Mouse (Mus musculus) heart, adult 8-10 months (tissue): ENCODE measurements at regions not wholly inside any gene's neighbourhood (a gene's known extent, or its start where the extent isn't known, plus 50 kb on each side); places are given as distances from the start of the nearest gene placed in this dataset.
A peak's percentile ranks its signal among the peaks of the same experiment; 100 is the strongest.

Source experiments
- DNase-seq: peaks from one replicate; pipeline ENCODE4 v3.0.0; 2022; ENCODE audit warnings: low spot score

GRCm38 (mm10) chr3:9884691-9885354, 203.1 kb upstream of the Gm9833 start:
- peak; percentile 51 for DNase-seq

- peak; percentile 69 for DNase-seq
Measured at GRCm38 (mm10) chr3:9885565-9885964, 202.3 kb upstream of the Gm9833 start.

- no peak for DNase-seq
Measured at GRCm38 (mm10) chr3:9886077-9886476, 201.8 kb upstream of the Gm9833 start.

GRCm38 (mm10) chr3:9886765-9887626, 200.9 kb upstream of the Gm9833 start:
- peak; percentile 13 for DNase-seq

GRCm38 (mm10) chr3:9887627-9887994, 200.3 kb upstream of the Gm9833 start:
- no peak for DNase-seq

- no peak for DNase-seq
Measured at GRCm38 (mm10) chr3:9888051-9888450, 199.9 kb upstream of the Gm9833 start.

GRCm38 (mm10) chr3:9892884-9893494, 194.9 kb upstream of the Gm9833 start:
- no peak for DNase-seq

- no peak for DNase-seq
Measured at GRCm38 (mm10) chr3:9895396-9896135, 192.3 kb upstream of the Gm9833 start.

GRCm38 (mm10) chr3:9896303-9896702, 191.6 kb upstream of the Gm9833 start:
- no peak for DNase-seq

- DNase-seq: no peak
Measured at GRCm38 (mm10) chr3:9901663-9902062, 186.2 kb upstream of the Gm9833 start.

- DNase-seq: no peak
Measured at GRCm38 (mm10) chr3:9913357-9913756, 174.6 kb upstream of the Gm9833 start.

- no peak for DNase-seq
Measured at GRCm38 (mm10) chr3:9916538-9917106, 171.3 kb upstream of the Gm9833 start.

GRCm38 (mm10) chr3:9920331-9920730, 167.6 kb upstream of the Gm9833 start:
- DNase-seq: no peak

- DNase-seq: no peak
Measured at GRCm38 (mm10) chr3:9921730-9922129, 166.2 kb upstream of the Gm9833 start.

GRCm38 (mm10) chr3:9922541-9923046, 165.3 kb upstream of the Gm9833 start:
- no peak for DNase-seq

- no peak for DNase-seq
Measured at GRCm38 (mm10) chr3:9924630-9925029, 163.3 kb upstream of the Gm9833 start.

- no peak for DNase-seq
Measured at GRCm38 (mm10) chr3:9936853-9937441, 151.0 kb upstream of the Gm9833 start.

GRCm38 (mm10) chr3:9938651-9939050, 149.3 kb upstream of the Gm9833 start:
- no peak for DNase-seq

- DNase-seq: no peak
Measured at GRCm38 (mm10) chr3:9942631-9943030, 145.3 kb upstream of the Gm9833 start.

GRCm38 (mm10) chr3:9947357-9948065, 140.4 kb upstream of the Gm9833 start:
- DNase-seq: peak; percentile 73
